In genomic region chr7:16892352-16892730, GRCm38 (mm10) we compare ENCODE assay signal across 9 mouse cellular contexts. TPM values are rescaled to one million over a fixed set of nuclear protein-coding genes. Genes with fewer than 3 reads are reported as not detected.
A peak's percentile ranks its signal among the peaks of the same experiment; 100 is the strongest.
DNase-seq lines count a peak whose midpoint lies in the region; ATAC-seq and TF ChIP-seq lines count a peak whose summit lies in the region.
"Had no signal": no experiment of that assay in that cellular context is flagged by ENCODE, and none has a peak within 500 bp of the region (broad histone marks: within the 10 kb centered on the region; RNA-seq: fewer than 3 reads in every experiment).

No protein-coding gene starts in this region.

- DNase-seq in liver, embryonic 11.5 days (ENCODE audit: low spot score): no peak
- no peak for DNase-seq in liver, postnatal 0 days
- no peak for DNase-seq in adrenal gland, postnatal 36 days
- DNase-seq in B cell, adult 2 months: no peak
- no peak for DNase-seq in layer of hippocampus, adult 11-12 months (ENCODE audit: low spot score)

- peaks cover 15% of the 10 kb centered on the region for H3K4me1 ChIP-seq in liver, embryonic 11.5 days (replicated peaks; ENCODE audit: control insufficient read depth, insufficient read depth, low read length)
- H3K4me1 ChIP-seq in liver, postnatal 0 days (ENCODE audit: insufficient read depth): peaks cover 10% of the 10 kb centered on the region
- peaks cover 33% of the 10 kb centered on the region for H3K4me1 ChIP-seq in intestine, embryonic 16.5 days (ENCODE audit: control insufficient read depth, insufficient read depth, low read length)
- H3K4me1 ChIP-seq in neural tube, embryonic 12.5 days: peaks cover 37% of the 10 kb centered on the region

- no peaks in the 10 kb centered on the region for H3K9me3 ChIP-seq in liver, embryonic 11.5 days (ENCODE audit: control insufficient read depth, low read length)
- no peaks in the 10 kb centered on the region for H3K9me3 ChIP-seq in liver, postnatal 0 days (ENCODE audit: low read length)
- no peaks in the 10 kb centered on the region for H3K9me3 ChIP-seq in intestine, embryonic 16.5 days (ENCODE audit: control insufficient read depth, low read length)
- no peaks in the 10 kb centered on the region for H3K9me3 ChIP-seq in neural tube, embryonic 12.5 days

- 41% methylated on average over 9 of the region's 9 CpGs for WGBS in liver, embryonic 11.5 days
- 40% methylated on average over 9 of the region's 9 CpGs for WGBS in liver, postnatal 0 days (ENCODE audit: insufficient replicate concordance)
- 36% methylated on average over 9 of the region's 9 CpGs for WGBS in intestine, embryonic 16.5 days
- WGBS in neural tube, embryonic 12.5 days: 47% methylated on average over 9 of the region's 9 CpGs

- no peak overlapping the region for H3K9ac ChIP-seq in liver, embryonic 11.5 days (ENCODE audit: low read depth, low read length)
- H3K9ac ChIP-seq in liver, postnatal 0 days (replicated peaks): no peak overlapping the region
- peak overlapping the region; percentile 14; the same call in 1 of the 2 replicates for H3K9ac ChIP-seq in intestine, embryonic 16.5 days (ENCODE audit: low read depth, low read length)
- H3K9ac ChIP-seq in neural tube, embryonic 12.5 days: no peak overlapping the region

- H3K27me3 ChIP-seq in liver, embryonic 11.5 days (replicated peaks; ENCODE audit: control insufficient read depth, insufficient read depth, low read length): peaks cover 56% of the 10 kb centered on the region
- peaks cover 41% of the 10 kb centered on the region for H3K27me3 ChIP-seq in liver, postnatal 0 days (ENCODE audit: insufficient read depth, low read length)
- peaks cover 23% of the 10 kb centered on the region for H3K27me3 ChIP-seq in intestine, embryonic 16.5 days (replicated peaks; ENCODE audit: control insufficient read depth, insufficient read depth, low read length)
- peaks cover 40% of the 10 kb centered on the region for H3K27me3 ChIP-seq in neural tube, embryonic 12.5 days (replicated peaks)

- H3K4me2 ChIP-seq in liver, embryonic 11.5 days: peak overlapping the region; percentile 81
- H3K4me2 ChIP-seq in liver, postnatal 0 days (ENCODE audit: low read depth, low read length): no peak overlapping the region
- peak overlapping the region; percentile 70 for H3K4me2 ChIP-seq in intestine, embryonic 16.5 days (ENCODE audit: low read depth, low read length)
- H3K4me2 ChIP-seq in neural tube, embryonic 12.5 days (replicated peaks): peak overlapping the region; percentile 66

- ATAC-seq in liver, embryonic 11.5 days (replicated peaks; ENCODE audit: low FRiP score): 0 out of 2 replicates have a peak, but pooled peaks have one; percentile 1
- no peak for ATAC-seq in liver, postnatal 0 days
- ATAC-seq in erythroblast, adult 5-6 weeks (replicated peaks; ENCODE audit: low FRiP score, poor library complexity, severe bottlenecking): 0 out of 2 replicates have a peak, but pooled peaks have one; percentile 13
- ATAC-seq in intestine, embryonic 16.5 days: no peak
- ATAC-seq in neural tube, embryonic 12.5 days (ENCODE audit: low FRiP score, low read depth): 0 out of 2 replicates have a peak, but pooled peaks have one; percentile 4

- no peak for TF ChIP-seq CTCF in liver, postnatal 0 days (IDR thresholded peaks at IDR 0.05; ENCODE audit: low read depth)

- H3K27ac ChIP-seq in liver, embryonic 11.5 days (ENCODE audit: low read depth, low read length): no peak overlapping the region
- no peak overlapping the region for H3K27ac ChIP-seq in liver, postnatal 0 days (ENCODE audit: low read depth)
- H3K27ac ChIP-seq in intestine, embryonic 16.5 days (ENCODE audit: low read length): no peak overlapping the region
- no peak overlapping the region for H3K27ac ChIP-seq in neural tube, embryonic 12.5 days

- peak overlapping the region; percentile 35 for H3K4me3 ChIP-seq in liver, embryonic 11.5 days (ENCODE audit: low read depth, low read length)
- H3K4me3 ChIP-seq in liver, postnatal 0 days (ENCODE audit: low read depth, low read length): no peak overlapping the region
- peak overlapping the region; percentile 32 for H3K4me3 ChIP-seq in intestine, embryonic 16.5 days (ENCODE audit: low read length)
- H3K4me3 ChIP-seq in neural tube, embryonic 12.5 days: peak overlapping the region; percentile 22; the same call in 1 of the 2 replicates

- no peak for TF ChIP-seq EP300 in liver, postnatal 0 days (IDR thresholded peaks at IDR 0.05; ENCODE audit: low read depth)

- H3K36me3 ChIP-seq in liver, embryonic 11.5 days (ENCODE audit: control insufficient read depth, insufficient read depth, low read length): no peaks in the 10 kb centered on the region
- H3K36me3 ChIP-seq in liver, postnatal 0 days (replicated peaks; ENCODE audit: insufficient read depth, low read length): no peaks in the 10 kb centered on the region
- no peaks in the 10 kb centered on the region for H3K36me3 ChIP-seq in intestine, embryonic 16.5 days (ENCODE audit: control insufficient read depth, insufficient read depth, low read length)
- H3K36me3 ChIP-seq in neural tube, embryonic 12.5 days: 0 out of 2 replicates have a peak, but pooled peaks cover 1% of the 10 kb centered on the region

RNA-seq across cellular contexts. Expression of gene Gng8, which starts 0.8 kb away (rescaled TPM):
- 1.8 and 3.3 TPM in 2 replicates for polyA plus RNA-seq in liver, embryonic 11.5 days (2014; fragmentation: Nextera tagmentation; extraction: Ambion mirVana)
- polyA plus RNA-seq in liver, postnatal 0 days (2015; fragmentation: Nextera tagmentation; extraction: Ambion mirVana): 0.15 and 0.20 TPM in 2 replicates
- not detected in 2 replicates for total RNA-seq in erythroblast, adult 5-6 weeks (2015; ENCODE audit: low replicate concordance)
- not detected in 2 replicates for total RNA-seq in erythroblast, adult 5-6 weeks (2017; ENCODE audit: low replicate concordance)
- polyA plus RNA-seq in intestine, embryonic 16.5 days (2015; fragmentation: Nextera tagmentation; extraction: Ambion mirVana): 7.8 and 9.2 TPM in 2 replicates
- polyA plus RNA-seq in neural tube, embryonic 12.5 days (2016; fragmentation: Nextera tagmentation; extraction: Ambion mirVana): 8.4 and 9.6 TPM in 2 replicates
- under 1 TPM in 1 of 2 experiments, not detected in 1; 0.89 TPM for total RNA-seq in adrenal gland, postnatal 36 days (2021)
- total RNA-seq: neutrophil, adult 5-6 weeks had no signal

RNA-seq across cellular contexts. Expression of gene Ptgir, which starts 13.9 kb away (rescaled TPM):
- polyA plus RNA-seq in liver, embryonic 11.5 days (2014; fragmentation: Nextera tagmentation; extraction: Ambion mirVana): 1.2 and 1.3 TPM in 2 replicates
- 1.1 and 1.7 TPM in 2 replicates for polyA plus RNA-seq in liver, postnatal 0 days (2015; fragmentation: Nextera tagmentation; extraction: Ambion mirVana)
- total RNA-seq in erythroblast, adult 5-6 weeks (2015; ENCODE audit: low replicate concordance): 1.3 and 6.7 TPM in 2 replicates
- total RNA-seq in erythroblast, adult 5-6 weeks (2017; ENCODE audit: low replicate concordance): 1.5 and 1.8 TPM in 2 replicates
- 2.5 and 3.2 TPM in 2 replicates for polyA plus RNA-seq in intestine, embryonic 16.5 days (2015; fragmentation: Nextera tagmentation; extraction: Ambion mirVana)
- 1.5 and 3.0 TPM in 2 replicates for polyA plus RNA-seq in neural tube, embryonic 12.5 days (2016; fragmentation: Nextera tagmentation; extraction: Ambion mirVana)
- total RNA-seq in adrenal gland, postnatal 36 days (2021): 1 to 10 TPM; 1.2 to 2.0 TPM

RNA-seq across cellular contexts. Expression of gene Dact3, which starts 17.2 kb away (rescaled TPM):
- polyA plus RNA-seq in liver, embryonic 11.5 days (2014; fragmentation: Nextera tagmentation; extraction: Ambion mirVana): 2.5 and 2.6 TPM in 2 replicates
- 0.09 TPM in 2 replicates for polyA plus RNA-seq in liver, postnatal 0 days (2015; fragmentation: Nextera tagmentation; extraction: Ambion mirVana)
- not detected in 2 replicates for total RNA-seq in erythroblast, adult 5-6 weeks (2015; ENCODE audit: low replicate concordance)
- not detected in 2 replicates for total RNA-seq in erythroblast, adult 5-6 weeks (2017; ENCODE audit: low replicate concordance)
- polyA plus RNA-seq in intestine, embryonic 16.5 days (2015; fragmentation: Nextera tagmentation; extraction: Ambion mirVana): 1.6 and 1.7 TPM in 2 replicates
- 9.0 and 10.2 TPM in 2 replicates for polyA plus RNA-seq in neural tube, embryonic 12.5 days (2016; fragmentation: Nextera tagmentation; extraction: Ambion mirVana)
- 1 to 10 TPM; 2.4 to 3.6 TPM for total RNA-seq in adrenal gland, postnatal 36 days (2021)

RNA-seq across cellular contexts. Expression of gene Calm3, which starts 31.6 kb away (rescaled TPM):
- polyA plus RNA-seq in liver, embryonic 11.5 days (2014; fragmentation: Nextera tagmentation; extraction: Ambion mirVana): 147 and 169 TPM in 2 replicates
- 58.8 and 60.3 TPM in 2 replicates for polyA plus RNA-seq in liver, postnatal 0 days (2015; fragmentation: Nextera tagmentation; extraction: Ambion mirVana)
- 41.1 and 44.1 TPM in 2 replicates for total RNA-seq in erythroblast, adult 5-6 weeks (2015; ENCODE audit: low replicate concordance)
- total RNA-seq in erythroblast, adult 5-6 weeks (2017; ENCODE audit: low replicate concordance): 157 and 162 TPM in 2 replicates
- 163 and 171 TPM in 2 replicates for polyA plus RNA-seq in intestine, embryonic 16.5 days (2015; fragmentation: Nextera tagmentation; extraction: Ambion mirVana)
- 213 and 232 TPM in 2 replicates for polyA plus RNA-seq in neural tube, embryonic 12.5 days (2016; fragmentation: Nextera tagmentation; extraction: Ambion mirVana)
- 100 to 1,000 TPM; 232 to 251 TPM for total RNA-seq in adrenal gland, postnatal 36 days (2021)

RNA-seq across cellular contexts. Expression of gene Prkd2, which starts 49.6 kb away (rescaled TPM):
- polyA plus RNA-seq in liver, embryonic 11.5 days (2014; fragmentation: Nextera tagmentation; extraction: Ambion mirVana): 7.6 and 8.4 TPM in 2 replicates
- 4.3 and 5.0 TPM in 2 replicates for polyA plus RNA-seq in liver, postnatal 0 days (2015; fragmentation: Nextera tagmentation; extraction: Ambion mirVana)
- 4.6 and 18.8 TPM in 2 replicates for total RNA-seq in erythroblast, adult 5-6 weeks (2015; ENCODE audit: low replicate concordance)
- 2.5 and 5.1 TPM in 2 replicates for total RNA-seq in erythroblast, adult 5-6 weeks (2017; ENCODE audit: low replicate concordance)
- polyA plus RNA-seq in intestine, embryonic 16.5 days (2015; fragmentation: Nextera tagmentation; extraction: Ambion mirVana): 10.3 and 11.5 TPM in 2 replicates
- polyA plus RNA-seq in neural tube, embryonic 12.5 days (2016; fragmentation: Nextera tagmentation; extraction: Ambion mirVana): 9.5 and 10.4 TPM in 2 replicates
- total RNA-seq in adrenal gland, postnatal 36 days (2021): 10 to 100 TPM; 16.9 to 17.2 TPM

Comparison
In these comparisons a context has a peak if more than half of its experiments do, and no peak if none do; other contexts are left out.
1. ATAC-seq: peak in liver, embryonic 11.5 days (single experiment), erythroblast, adult 5-6 weeks (single experiment) and neural tube, embryonic 12.5 days (single experiment); none in liver, postnatal 0 days (single experiment) and intestine, embryonic 16.5 days (single experiment).